Mouse (Mus musculus) left cerebral cortex, postnatal 25 days (tissue): ENCODE data around the gene Foxd1. TPM values are rescaled to one million over a fixed set of nuclear protein-coding genes. Genes with fewer than 3 reads are reported as not detected.

Experiments
- DNase-seq, 2 experiments: peaks; one replicate each; pipeline ENCODE4 v3.0.0; 2022; ENCODE audit warnings: low spot score in 2 of 2, mixed read lengths in 1 of 2
- intact Hi-C: fragments of 180-260 bp; cut with DNase I; formaldehyde crosslinking; loops from one replicate; pipeline ENCODE4 v1.15.1; 2025
- total RNA-seq, 2 experiments: library from RNA; stranded (reverse); gene quantifications; 2 replicates each; pipeline ENCODE4 v1.2.3; 2021

The Foxd1 gene
- total RNA-seq, 2 experiments from 2014 or later = 0.92 to 1.6 TPM

GRCm38 (mm10) chr13:98352381-98352975 lies 1.6 kb upstream of the Foxd1 start:
- no peak for DNase-seq
- intact Hi-C loops = loop anchor here (2.0 to 5.0 kb wide), 2 partner anchors 150 to 235 kb away; no protein-coding TSS in a partner anchor

- no peak for DNase-seq
- intact Hi-C loops = loop anchor here (2.0 to 5.0 kb wide), 2 partner anchors 149 to 234 kb away; no protein-coding TSS in a partner anchor
These were observed 343 bp upstream of the Foxd1 start for GRCm38 (mm10) chr13:98353709-98354089.

GRCm38 (mm10) chr13:98354871-98355558 lies 973 bp downstream of the Foxd1 start:
- no peak for DNase-seq
- intact Hi-C loops = loop anchor here (5.0 kb wide), 1 partner anchor 232 kb away; no protein-coding TSS in a partner anchor

- DNase-seq = no peak
- intact Hi-C loops = no loop called here
These were observed 1.6 kb downstream of the Foxd1 start for GRCm38 (mm10) chr13:98355559-98356111.

- intact Hi-C loops = no loop called here
- DNase-seq = no peak
These were observed 2.3 kb downstream of the Foxd1 start for GRCm38 (mm10) chr13:98356176-98356972.

GRCm38 (mm10) chr13:98356973-98357425 lies 3.0 kb downstream of the Foxd1 start:
- intact Hi-C loops = no loop called here
- no peak for DNase-seq

- intact Hi-C loops = no loop called here
- DNase-seq = no peak
These were observed 3.7 kb downstream of the Foxd1 start for GRCm38 (mm10) chr13:98357433-98358423.

GRCm38 (mm10) chr13:98358424-98359181 lies 4.6 kb downstream of the Foxd1 start:
- DNase-seq = no peak
- intact Hi-C loops = no loop called here

GRCm38 (mm10) chr13:98359337-98359736 lies 5.3 kb downstream of the Foxd1 start:
- intact Hi-C loops = no loop called here
- no peak for DNase-seq

- intact Hi-C loops = no loop called here
- no peak for DNase-seq
These were observed 6.3 kb downstream of the Foxd1 start for GRCm38 (mm10) chr13:98360391-98360790.

GRCm38 (mm10) chr13:98361161-98361560 lies 7.1 kb downstream of the Foxd1 start:
- intact Hi-C loops = no loop called here

GRCm38 (mm10) chr13:98363046-98363445 lies 9.0 kb downstream of the Foxd1 start:
- intact Hi-C loops = no loop called here

More at GRCm38 (mm10) chr13:98361161-98361560, 7.1 kb downstream of the Foxd1 start:
- DNase-seq = no peak

GRCm38 (mm10) chr13:98365081-98365480 lies 11.0 kb downstream of the Foxd1 start:
- intact Hi-C loops = loop anchor here (5.0 kb wide), 1 partner anchor 137 kb away; no protein-coding TSS in a partner anchor
- no peak for DNase-seq

More at GRCm38 (mm10) chr13:98363046-98363445, 9.0 kb downstream of the Foxd1 start:
- DNase-seq = no peak

GRCm38 (mm10) chr13:98365766-98366421 lies 11.9 kb downstream of the Foxd1 start:
- intact Hi-C loops = loop anchor here (5.0 kb wide), 1 partner anchor 136 kb away; no protein-coding TSS in a partner anchor
- no peak for DNase-seq

GRCm38 (mm10) chr13:98366469-98367275 lies 12.6 kb downstream of the Foxd1 start:
- intact Hi-C loops = loop anchor here (5.0 kb wide), 1 partner anchor 136 kb away; no protein-coding TSS in a partner anchor
- no peak for DNase-seq

- DNase-seq = no peak
- intact Hi-C loops = loop anchor here (5.0 kb wide), 1 partner anchor 135 kb away; no protein-coding TSS in a partner anchor
These were observed 13.6 kb downstream of the Foxd1 start for GRCm38 (mm10) chr13:98367601-98368000.
